Mouse (Mus musculus) left cerebral cortex, adult 8-10 months (tissue): ENCODE results near the gene Prkar2a. TPM values are rescaled to one million over a fixed set of nuclear protein-coding genes. Genes with fewer than 3 reads are reported as not detected.
"Not testable (repeated sequence)": the region's sequence is repeated elsewhere in the genome, so short reads cannot be mapped to it uniquely, and the experiment has no call there.

ENCODE experiments used
- DNase-seq, 2 experiments: peaks; one replicate each; pipeline ENCODE4 v3.0.0; 2022; ENCODE audit warnings: low spot score in 2 of 2
- total RNA-seq, 4 experiments: library from RNA; stranded (reverse); gene quantifications; 2 replicates each; pipeline ENCODE4 v1.2.4; 2022

Prkar2a gene
- 10 to 100 TPM; 45.9 to 52.1 (median 49.3) TPM for total RNA-seq

DNA sequence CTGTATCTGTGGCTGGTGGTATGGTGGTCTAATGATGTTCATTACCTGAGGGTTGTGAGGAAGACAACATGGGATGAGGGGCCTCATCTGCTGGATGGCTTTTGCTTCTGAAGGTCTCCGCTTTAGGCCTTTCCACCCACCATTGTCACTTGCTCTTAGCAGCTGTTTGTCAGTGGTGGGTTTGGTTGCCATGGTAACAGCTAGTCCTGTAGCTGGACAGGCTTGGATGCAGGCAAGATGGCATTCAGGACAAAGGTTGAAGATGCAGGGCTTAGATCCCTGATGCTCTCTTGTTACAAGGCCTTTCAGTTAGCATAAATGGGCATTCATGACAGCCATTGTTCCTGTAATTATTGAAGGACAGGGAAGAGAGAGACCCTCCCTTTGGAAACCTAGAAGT is at the start of gene Prkar2a:
Gene Prkar2a (plus strand): TSS at position 209 of the 400 bp plus-strand sequence.
- DNase-seq, result no peak

DNA sequence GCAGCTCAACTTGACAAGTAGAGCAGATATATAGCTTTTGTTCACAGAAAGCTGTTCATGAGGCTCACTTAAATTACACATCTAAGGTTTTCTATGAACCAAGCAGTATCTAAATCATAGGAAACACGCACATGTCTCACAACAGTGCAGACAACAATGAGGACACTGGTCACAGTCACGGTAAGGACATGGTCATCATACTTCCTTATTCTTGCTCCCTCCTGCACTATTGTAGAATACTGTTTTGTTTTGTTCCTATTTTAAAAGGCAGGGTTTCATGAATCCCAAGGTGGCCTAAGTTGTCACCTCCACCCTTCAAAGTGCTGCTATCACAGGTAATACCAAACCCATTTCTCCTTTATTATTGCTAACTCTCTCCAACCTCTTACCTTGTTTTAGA is 49.3 kb upstream of the Prkar2a start:
- no peak for DNase-seq

DNA sequence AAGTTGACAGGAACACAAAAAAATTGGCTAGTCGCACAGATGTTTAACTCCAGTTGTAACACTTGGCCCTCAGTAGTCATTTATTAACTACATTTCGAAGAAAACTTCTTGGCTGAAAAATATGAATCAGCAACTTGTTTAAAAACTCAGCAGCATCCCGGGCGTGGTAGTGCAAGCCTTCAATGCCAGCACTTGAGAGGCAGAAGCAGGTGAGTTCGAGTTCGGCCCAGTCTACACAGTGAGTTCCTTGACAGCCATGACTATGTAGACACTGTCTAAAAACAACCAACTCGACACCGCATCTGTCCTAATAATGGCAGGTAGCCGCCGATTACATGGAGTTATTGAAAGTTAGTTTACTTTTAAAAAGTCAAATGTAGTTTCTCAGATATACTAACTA is 40.9 kb upstream of the Prkar2a start:
- DNase-seq, result no peak

DNA sequence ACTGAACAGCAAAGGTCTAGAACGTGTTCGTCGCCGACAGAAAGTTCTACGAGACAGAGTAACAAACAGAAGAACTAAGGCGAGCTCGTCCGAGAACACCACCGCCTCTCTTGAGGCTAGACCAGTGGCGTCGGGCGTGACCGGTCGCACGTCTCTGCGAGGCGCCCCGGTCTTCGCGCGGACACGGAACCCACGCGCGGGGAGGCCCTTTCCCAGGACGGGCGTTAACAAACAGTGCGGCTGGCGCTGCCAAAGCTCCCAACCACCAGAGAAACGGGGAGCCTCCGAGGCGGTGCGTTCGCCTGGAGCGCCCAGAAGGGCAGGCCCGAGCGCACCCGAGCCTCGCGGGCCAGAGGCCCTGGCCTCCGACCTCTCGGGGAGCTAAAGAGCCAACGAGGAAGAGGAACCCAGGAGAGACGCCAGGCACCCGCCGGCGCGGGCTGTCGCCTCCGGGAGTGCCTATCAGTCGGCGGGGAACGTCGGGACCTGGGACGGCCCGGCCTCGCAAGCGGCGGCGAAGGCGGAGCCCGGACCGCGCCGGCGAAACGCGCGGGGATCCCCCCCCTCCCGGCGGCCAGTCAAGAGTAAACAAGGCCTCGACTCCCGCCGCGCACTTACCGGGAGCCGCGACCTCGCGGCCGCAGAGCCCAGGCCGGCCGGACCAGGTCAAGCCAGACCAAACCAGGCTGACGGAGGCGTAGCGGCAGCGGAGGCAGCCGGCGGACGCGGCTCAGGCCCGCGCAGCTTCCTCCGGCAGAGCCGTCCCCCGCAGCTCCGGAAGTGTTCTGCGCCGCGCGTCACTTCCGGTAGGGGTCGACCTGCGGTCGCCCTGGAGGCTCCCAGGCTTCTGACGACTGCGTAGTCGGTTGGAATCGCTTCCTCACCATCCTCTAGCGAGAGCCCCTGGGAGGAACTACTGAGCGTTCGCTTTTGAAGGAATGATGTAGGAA is 40.2 kb upstream of the Prkar2a start, which contains the start of gene Arih2:
Gene Arih2 (minus strand): TSS at position 776 of the 950 bp plus-strand sequence.
- DNase-seq, result peak; percentile 81 to 86

DNA sequence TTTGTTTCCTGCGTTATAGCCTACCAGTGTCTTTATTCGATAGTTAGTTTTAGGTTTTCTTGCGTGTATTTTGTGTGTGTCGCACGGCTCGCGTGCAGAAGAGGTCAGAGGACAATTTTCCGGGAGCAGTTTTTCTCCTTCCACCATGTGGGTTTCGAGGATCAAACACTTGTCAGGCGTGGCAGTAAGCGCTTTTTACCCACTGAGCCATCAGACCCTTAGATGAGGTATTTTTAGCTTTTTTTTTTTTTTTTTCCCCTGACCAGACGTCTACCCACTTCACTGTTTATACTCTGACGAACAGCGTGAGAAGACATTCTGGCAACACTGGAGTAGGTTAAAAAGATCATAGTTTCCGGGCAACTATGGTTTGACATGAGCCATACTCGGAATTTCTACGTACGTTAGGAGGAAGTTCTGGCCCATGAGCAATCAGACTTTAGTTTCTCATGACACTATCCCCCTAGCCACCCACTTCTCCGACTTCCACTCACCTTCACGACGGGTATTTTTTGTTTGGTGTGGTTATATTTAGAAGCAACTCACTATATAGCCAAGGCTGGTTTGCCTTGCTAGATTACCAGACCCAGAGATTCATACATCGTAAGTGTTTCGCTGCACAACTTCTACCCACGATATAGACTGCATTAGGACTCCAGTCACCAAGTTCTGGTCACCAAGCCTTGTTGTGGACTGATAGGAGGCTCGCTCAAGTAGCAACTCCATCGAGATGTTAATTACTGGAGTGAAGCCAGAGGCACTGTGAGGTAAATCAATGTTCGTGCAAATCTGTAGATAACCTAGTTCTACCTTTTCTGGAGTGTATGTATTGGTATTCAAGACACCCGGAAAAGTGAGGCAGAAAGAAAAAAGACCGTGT is 39.3 kb upstream of the Prkar2a start:
- DNase-seq, result no peak

DNA sequence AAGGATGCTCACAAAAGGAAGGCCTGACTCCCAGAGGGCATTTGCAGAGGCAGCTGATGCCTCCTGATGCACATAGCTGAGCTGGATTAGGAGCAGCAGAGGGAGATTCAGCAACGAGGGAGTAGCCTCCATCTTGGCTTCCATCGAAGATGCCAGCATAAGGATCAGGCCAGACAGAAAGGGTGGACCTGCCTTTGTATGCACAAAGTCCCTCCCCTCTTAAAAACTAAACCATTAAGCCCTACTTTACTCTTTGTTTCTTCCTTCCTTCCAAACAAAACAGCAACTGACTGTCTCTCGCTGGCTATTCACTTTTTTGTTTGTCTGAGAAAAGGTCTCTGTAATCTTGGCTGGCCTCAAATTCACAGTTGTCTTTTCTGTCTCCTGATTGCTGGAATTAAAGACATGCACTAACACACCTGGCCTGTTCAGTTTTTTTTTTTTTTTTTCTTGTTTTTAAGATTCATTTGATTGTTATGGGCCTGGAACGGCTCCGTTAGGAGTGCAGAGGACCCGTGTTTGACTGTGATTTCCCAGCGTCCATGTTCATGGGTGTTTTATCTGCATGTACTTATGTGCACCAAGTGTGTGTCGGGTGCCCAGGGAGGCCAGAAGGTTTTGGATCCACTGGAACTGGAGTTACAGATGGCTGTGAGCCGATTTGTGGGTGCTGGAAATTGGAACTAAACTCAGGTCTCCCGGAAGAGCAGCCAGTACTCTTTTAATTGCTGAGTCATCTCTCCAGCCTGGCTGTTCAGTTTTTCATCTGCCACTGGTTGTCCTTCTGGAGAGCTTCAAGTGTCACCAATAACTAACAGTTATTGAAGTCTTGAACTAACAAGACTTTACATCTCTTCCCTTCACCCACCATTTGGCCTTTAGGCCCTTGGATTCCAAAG is 34.3 kb upstream of the Prkar2a start:
- DNase-seq, result no peak

DNA sequence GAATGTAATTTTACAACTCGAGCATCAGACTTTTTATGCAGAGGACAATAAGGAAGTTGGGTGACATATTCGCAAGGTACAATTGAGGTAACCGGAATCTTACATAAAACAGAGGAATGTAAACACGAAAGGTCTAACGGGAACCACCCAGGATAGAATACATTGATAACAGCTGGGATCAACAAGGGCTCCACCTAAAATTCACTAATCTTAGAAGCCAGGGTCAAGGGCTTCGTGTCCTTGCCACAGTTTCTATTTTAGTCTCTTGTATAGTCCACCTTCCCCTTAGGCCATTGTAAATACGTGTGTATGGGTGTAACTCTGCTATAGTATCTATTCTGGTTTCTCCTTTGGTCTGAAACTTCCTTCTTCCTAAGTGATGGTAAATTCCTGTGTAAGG is 33.2 kb upstream of the Prkar2a start:
- not testable (repeated sequence) for DNase-seq

DNA sequence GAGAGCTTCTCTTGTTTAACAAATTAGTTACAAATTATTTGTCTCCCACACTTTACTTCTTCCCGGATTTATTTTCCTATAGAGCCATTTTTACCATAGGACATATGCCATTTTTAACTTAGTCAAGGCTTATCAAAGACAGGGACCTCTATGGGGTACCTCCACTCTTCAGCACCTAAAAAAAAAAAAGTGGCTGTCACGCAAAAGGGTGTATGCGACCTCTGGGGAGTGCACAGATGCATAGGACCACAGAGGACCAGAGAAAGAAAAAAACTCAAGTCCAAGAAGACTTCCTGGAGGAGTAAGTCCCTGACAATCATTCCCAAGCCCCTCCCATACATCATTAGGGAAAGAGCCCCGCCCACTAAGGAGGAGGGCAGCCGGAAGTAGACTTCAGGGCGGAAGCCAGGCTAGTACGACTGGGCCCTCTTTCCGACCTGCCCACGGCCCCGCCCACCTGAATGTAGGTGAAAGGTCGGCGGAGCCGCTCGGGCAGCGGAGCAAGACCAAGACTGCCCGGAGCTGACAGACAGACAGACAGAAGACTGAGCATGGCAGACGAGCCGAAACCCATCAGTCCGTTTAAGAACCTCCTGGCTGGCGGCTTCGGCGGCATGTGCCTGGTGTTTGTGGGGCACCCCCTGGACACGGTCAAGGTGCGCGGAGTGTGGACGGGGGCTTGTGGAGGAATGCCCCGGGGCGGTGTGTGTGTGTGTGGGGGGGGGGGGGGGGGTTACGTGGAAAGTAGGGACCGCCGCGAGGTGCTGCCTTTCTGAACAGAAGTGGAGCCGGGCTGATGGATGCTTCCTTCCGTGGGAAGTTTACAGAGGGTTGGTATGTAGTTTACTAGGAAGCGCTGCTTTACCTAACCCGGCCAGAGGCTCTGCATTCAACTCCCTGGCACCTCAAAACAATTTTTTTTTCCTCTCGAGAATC is 27.2 kb upstream of the Prkar2a start, which contains the start of gene Slc25a20:
Gene Slc25a20 (plus strand): TSS at position 412 of the 936 bp plus-strand sequence.
- peak; percentile 23 to 68 for DNase-seq

DNA sequence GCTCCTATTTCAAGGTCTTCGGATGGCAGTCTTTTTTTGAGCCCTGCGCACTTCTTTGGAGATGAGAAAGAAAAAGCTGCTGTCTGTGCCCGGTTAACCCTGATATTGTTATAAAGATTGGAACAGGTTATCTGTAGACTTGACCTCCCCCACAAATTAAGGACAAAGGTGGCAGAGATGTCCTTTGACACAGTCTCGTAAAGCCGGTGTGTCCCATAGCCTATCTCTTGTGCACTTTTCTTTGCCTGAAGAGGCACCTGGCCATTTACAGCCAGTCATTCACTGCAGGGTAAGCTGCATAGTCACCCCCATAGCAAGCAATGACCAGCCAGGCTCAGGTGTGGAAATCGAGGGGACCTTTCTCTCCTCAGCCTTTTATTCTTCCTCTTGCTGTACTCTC is 26.5 kb upstream of the Prkar2a start:
- no peak for DNase-seq

DNA sequence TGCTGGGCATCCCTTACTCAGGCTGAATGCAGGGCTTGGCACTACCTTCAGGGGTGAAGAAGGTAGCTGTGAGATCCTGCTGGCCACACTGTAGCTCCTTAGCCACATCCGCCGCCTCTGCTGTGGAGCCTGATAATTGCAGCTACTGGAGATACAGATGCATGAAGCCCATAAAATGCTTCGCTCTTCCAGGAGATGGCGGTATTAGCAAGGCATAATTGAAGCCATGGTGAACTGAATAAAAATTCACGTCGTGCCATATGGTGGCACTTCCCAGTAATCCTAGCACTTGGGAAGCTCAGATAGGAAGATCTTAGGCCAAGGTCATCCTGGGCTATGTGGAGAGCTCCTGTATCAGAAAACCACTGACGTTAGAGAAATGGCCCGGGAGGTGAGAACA is 19.2 kb upstream of the Prkar2a start:
- DNase-seq, result no peak

DNA sequence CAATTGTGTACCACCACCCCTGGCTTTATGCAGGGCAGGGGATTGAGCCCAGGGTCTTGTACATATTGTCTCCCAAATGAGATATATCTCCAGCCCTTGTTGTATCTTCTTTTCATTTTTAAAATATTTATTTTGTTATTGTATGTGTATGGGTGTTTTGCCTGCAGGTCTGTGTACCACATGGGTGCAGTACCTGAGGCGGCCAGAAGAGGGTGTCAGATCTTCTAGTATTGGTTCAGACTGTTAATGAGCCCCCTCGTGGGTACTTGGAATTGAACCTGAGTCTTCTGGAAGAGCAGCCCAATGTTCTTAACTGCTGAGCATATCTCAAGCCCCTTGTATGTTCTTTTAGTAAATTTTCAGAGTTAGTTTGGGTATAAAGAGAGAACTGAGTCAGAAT is 16.0 kb upstream of the Prkar2a start:
- DNase-seq, result no peak

DNA sequence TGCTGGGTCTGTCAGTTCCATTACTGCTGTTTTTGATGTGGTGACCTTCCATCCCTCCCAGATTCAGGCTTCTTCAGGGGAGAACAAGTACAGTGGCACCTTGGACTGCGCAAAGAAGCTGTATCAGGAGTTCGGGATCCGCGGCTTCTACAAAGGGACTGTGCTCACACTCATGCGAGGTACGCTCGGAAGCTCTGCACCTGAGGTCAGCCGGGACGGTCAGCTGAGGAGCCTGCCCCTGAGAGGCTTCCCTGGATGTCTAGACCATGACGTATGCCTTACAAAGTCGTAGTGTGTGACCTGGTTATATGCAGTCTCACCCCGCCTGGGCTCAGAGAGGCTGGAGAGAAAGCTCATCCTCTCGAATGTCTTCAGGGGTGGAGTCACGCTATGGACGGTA is 9.1 kb upstream of the Prkar2a start:
- DNase-seq, result no peak

DNA sequence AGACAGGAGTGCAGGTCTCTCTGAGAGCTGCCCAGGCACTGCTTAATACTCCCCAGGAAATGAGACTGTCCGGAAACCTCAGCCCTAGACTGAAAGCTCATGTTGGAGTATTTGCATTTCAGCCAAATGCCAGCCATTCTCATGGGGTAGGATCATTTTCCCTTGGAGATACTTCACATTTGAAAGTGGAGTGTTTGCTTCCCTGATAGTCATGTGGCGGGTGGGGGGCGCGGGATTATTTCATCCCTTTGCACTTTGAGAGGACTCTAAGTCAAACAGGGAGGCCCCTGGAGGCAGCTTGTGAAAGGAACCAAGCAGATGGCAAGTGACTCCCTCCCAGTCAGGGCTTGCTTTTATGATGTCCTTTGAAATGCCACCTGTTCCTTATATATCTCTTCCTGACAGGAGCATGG is 2.6 kb upstream of the Prkar2a start:
- no peak for DNase-seq

DNA sequence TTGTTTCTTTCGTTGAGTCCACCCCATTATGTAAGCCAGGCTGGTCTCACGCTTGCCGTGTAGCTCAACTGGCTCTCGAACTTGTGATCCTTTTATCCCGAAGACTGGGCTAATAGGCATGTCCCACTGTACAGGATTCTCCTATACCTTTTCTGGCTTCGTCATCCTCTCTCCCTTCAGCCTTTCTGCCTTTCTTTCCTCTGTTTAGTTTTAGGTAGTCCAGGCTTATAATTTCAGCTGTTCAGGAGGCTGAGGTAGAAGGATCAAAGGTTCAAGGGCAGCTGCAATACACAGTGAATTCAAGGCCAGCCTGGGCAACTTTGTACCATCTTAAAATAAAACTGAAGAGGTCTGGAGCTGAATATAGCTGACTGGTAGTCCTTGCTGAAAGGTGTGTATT is 1.9 kb upstream of the Prkar2a start:
- DNase-seq, result no peak

DNA sequence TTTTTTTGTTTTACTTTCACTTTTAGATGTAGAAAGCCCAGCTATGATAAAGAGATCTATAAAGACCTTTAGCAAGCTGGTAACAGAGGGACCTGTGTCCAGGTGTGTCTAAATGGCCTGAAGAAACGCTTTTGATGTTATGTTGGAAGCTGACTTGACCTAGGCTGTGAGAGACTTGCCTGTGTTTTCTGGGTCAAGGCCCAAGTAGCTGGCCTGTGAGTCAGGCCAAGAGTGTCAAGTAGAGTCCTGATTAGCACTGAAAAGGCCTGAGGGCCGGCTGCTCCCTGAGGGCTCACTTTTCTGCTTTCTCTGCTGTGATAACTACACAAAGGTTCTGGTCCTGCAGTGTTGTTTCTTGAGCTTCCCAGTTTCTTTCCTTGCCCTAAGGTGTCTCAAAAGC is 1.4 kb upstream of the Prkar2a start:
- no peak for DNase-seq

DNA sequence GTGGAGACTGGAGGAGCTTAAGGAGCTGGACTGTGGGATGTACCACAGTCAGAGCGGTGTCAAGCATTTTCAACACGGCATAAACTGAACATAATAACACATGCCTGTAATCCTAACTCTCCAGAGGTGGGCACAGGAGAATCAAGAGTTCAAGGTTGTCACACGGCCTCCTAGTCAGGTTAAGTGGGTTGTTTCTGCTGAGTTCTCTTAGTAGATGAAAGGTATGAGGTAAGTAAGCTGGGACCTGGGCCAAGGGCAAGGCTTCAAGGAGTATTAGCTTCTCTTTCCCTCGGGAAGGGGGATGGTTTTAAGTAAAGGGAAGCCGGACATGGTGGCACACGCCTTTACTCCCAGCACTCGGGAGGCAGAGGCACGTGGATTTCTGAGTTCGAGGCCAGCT is 663 bp upstream of the Prkar2a start:
- no peak for DNase-seq

DNA sequence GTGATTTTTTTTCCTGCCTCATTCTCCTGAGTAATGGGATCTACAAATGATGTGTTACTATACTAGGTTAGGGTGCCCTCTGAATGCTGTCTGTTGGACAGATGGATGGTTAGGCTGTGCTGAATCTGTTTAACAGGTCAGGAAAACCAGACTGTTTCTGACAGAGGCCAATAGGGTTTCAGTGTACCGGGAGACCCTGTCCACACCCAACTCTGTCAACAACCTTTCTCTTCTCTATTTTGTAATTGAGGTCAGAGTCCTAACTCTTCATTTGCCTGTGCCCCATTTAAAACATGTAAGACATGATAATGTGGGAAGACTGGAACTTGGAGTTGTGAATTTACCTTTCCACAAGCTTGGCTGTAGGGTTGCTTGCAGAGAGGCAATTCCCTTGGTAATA is 879 bp downstream of the Prkar2a start:
- no peak for DNase-seq

DNA sequence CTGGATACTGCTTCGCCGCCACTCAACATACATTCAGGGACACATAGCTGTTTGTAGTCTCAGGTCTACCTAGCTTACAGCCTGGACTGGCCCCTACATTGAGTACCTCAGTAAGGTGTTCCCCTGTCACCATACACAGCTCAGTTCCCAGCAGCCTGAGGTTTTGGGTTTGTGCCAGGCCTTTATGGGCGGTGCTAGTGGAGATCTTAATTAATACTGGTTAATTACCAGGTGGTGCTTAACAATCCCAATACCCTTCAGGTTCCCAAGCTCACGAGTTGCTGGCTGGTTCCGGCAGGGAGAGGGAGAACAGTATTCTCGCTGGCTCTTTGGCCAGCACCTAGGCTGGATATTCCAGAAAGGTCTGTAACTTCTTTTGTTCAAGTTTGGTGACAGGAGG is 1.8 kb downstream of the Prkar2a start:
- no peak for DNase-seq

DNA sequence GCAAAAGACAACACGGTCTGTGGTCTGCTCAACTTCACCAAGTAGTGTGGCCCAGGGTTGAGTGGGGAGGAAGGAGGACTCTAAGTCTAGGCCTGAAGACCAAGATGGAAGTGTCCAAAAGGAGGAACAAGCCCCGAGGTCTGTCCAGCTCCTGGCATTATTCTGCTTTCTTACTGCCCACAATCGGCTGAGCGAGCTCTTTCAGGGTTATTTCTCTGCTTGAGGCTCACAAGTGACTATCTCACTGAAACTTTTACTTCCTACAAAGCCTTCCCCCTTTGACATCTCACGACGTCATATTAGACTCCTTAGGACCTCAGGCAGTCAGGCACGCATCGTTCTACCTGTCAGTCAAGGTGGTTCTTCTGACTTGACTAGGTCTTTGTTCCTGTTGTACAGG is 2.3 kb downstream of the Prkar2a start:
- DNase-seq, result no peak

DNA sequence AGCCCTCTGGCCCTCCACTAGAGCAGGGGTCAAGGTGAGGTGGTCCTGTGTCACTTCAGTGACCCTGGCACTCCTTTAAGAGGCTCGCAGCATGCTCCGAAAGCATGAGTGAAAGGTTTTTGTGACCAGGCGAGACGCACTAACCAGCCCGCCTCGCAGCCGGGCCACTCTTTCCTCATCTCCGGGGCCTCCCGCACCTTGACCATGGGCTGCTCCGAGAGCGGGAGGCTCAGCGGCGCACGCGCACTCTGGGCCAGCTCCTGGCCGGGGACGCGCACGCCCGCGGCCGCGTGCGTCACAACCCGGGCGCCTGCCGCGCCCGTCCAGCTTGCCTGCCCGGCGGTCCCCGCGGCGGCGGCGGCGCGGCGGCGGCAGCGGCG is 2.7 kb downstream of the Prkar2a start:
- DNase-seq, result peak; percentile 71 to 86
